Mouse (Mus musculus): ENCODE measurements around the gene Kat5. TPM values are rescaled to one million over a fixed set of nuclear protein-coding genes. Genes with fewer than 3 reads are reported as not detected.

Kat5 gene
- total and polyA plus RNA-seq, 3 experiments = 54.5 to 67.6 TPM; not detected in 1

DNA sequence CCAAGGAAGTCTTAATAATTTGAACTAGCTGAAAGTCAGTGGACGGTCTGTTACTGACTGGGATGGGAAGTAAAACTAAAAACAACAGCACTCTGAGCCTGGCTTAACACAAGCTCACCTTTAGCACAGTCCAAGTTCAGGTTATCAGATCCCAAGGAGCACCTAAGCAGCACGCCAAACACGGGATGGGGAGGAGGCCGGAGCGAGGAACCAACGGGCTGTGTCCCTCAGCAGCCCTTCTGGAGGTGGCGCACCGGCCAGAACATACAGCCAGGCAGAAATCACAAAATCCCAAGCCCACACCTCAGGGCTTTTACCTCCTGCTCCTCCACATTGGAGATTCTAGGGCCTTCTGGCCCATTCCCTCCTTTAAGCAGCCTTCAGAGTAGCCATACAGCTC lies 51.3 kb downstream of the Kat5 start:
- no peaks in the 10 kb centered on the region for H3K79me2 ChIP-seq (ENCODE audit: control insufficient read depth, insufficient read depth, low read length, poor library complexity)
- H3K4me3 ChIP-seq (ENCODE audit: control insufficient read depth in 1 of 2, insufficient read depth in 1 of 2, low read depth in 2 of 2, low read length in 2 of 2) = no peak overlapping the region
- no peak for DNase-seq (ENCODE audit: low read depth, low spot score)
- H3K36me3 ChIP-seq (ENCODE audit: control insufficient read depth in 1 of 2, insufficient read depth in 2 of 2, low read length in 2 of 2) = no peaks in the 10 kb centered on the region
- TF ChIP-seq CHD1 (IDR thresholded peaks at IDR 0.05; ENCODE audit: low read depth, low read length) (no peak), MAZ (IDR thresholded peaks at IDR 0.05; ENCODE audit: low read depth, low read length) (no peak), TAL1 (IDR thresholded peaks at IDR 0.05; ENCODE audit: low read length) (no peak), POLR2AphosphoS5 (IDR thresholded peaks at IDR 0.05; ENCODE audit: borderline replicate concordance, low read depth, low read length) (no peak), EP300 (IDR thresholded peaks at IDR 0.05; ENCODE audit: low read depth in 1 of 2, low read length in 2 of 2) (no peak)
- H3K9ac ChIP-seq (ENCODE audit: control insufficient read depth, low read depth, low read length, poor library complexity, severe bottlenecking) = no peak overlapping the region
- H3K4me1 ChIP-seq (ENCODE audit: control insufficient read depth in 1 of 2, insufficient read depth in 2 of 2, low read length in 2 of 2) = no peaks in the 10 kb centered on the region
- H3K27ac ChIP-seq (ENCODE audit: control insufficient read depth, low read depth, low read length) = no peak overlapping the region
- H3K27me3 ChIP-seq (ENCODE audit: control insufficient read depth in 1 of 2, insufficient read depth in 2 of 2, low read length in 2 of 2) = no peaks in the 10 kb centered on the region
- no peaks in the 10 kb centered on the region for H3K9me3 ChIP-seq (replicated peaks; ENCODE audit: insufficient read depth, low read length)

DNA sequence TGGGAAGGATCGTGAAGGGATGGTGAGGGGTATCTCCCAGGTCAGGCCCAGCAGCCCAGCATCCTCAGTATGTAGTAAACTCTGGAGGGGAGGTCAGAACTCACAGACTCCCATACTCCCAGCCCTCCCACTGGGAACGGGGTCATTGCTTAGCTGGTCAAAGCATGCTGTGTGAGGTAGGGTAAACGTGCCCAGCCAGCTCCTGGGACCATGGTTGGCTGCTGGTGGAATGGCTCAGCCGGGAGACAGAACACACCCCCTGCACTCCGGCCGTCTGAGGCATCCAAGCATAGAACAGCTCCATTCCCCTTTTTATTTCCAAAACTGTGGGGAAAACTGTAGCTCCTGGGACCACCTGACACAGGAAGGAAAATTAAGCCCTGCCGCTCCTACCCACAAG lies 51.9 kb downstream of the Kat5 start:
- no peaks in the 10 kb centered on the region for H3K79me2 ChIP-seq (ENCODE audit: control insufficient read depth, insufficient read depth, low read length, poor library complexity)
- no peak for TF ChIP-seq ETS1 (IDR thresholded peaks at IDR 0.05; ENCODE audit: low read depth, low read length)
- TF ChIP-seq RCOR1 (IDR thresholded peaks at IDR 0.05; ENCODE audit: low read depth, low read length) = no peak
- no peak for TF ChIP-seq POLR2AphosphoS2 (IDR thresholded peaks at IDR 0.05; ENCODE audit: low read length)
- no peak for TF ChIP-seq E2F4 (IDR thresholded peaks at IDR 0.05; ENCODE audit: borderline replicate concordance, low read depth, low read length)
- no peak for TF ChIP-seq ZNF384 (IDR thresholded peaks at IDR 0.05; ENCODE audit: low read depth, low read length)

DNA sequence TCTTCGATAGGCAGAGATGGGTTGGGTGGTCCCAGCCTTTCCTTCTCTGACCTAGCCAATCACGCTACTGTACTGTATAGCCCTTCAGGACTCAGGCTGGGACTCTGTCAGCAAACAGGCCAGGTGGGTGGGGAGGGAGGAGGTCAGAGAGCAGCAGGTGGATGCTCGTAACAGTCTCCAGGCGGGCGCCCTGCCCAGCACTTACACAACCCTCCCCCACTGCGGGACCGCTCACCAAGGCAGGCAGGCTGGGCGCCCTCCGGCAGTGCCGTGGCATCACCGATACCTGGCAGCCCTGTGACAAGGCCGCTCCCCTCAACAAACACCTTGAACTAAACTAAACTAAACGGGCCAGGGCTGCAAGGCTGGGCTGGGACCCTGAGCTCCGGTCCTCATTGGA lies 55.8 kb downstream of the Kat5 start:
- TF ChIP-seq E2F4 (IDR thresholded peaks at IDR 0.05; ENCODE audit: borderline replicate concordance, low read depth, low read length) = no peak
- TF ChIP-seq RAD21 (IDR thresholded peaks at IDR 0.05; ENCODE audit: low read depth, low read length) = no peak
- no peak for TF ChIP-seq MAZ (IDR thresholded peaks at IDR 0.05; ENCODE audit: low read depth, low read length)
- TF ChIP-seq UBTF (IDR thresholded peaks at IDR 0.05; ENCODE audit: borderline replicate concordance, insufficient read depth, low read depth, low read length) = no peak
- DNase-seq (ENCODE audit: low read depth, low spot score) = no peak
- H3K36me3 ChIP-seq (ENCODE audit: control insufficient read depth in 1 of 2, insufficient read depth in 2 of 2, low read length in 2 of 2) = no peaks in the 10 kb centered on the region
- H3K27ac ChIP-seq (ENCODE audit: control insufficient read depth, low read depth, low read length) = no peak overlapping the region
- H3K79me2 ChIP-seq (ENCODE audit: control insufficient read depth, insufficient read depth, low read length, poor library complexity) = no peaks in the 10 kb centered on the region
- no peaks in the 10 kb centered on the region for H3K4me1 ChIP-seq (ENCODE audit: control insufficient read depth in 1 of 2, insufficient read depth in 2 of 2, low read length in 2 of 2)
- H3K27me3 ChIP-seq (ENCODE audit: control insufficient read depth in 1 of 2, insufficient read depth in 2 of 2, low read length in 2 of 2) = no peaks in the 10 kb centered on the region
- H3K4me3 ChIP-seq (ENCODE audit: control insufficient read depth in 1 of 2, insufficient read depth in 1 of 2, low read depth in 2 of 2, low read length in 2 of 2) = no peak overlapping the region
- no peak overlapping the region for H3K9ac ChIP-seq (ENCODE audit: control insufficient read depth, low read depth, low read length, poor library complexity, severe bottlenecking)
- H3K9me3 ChIP-seq (replicated peaks; ENCODE audit: insufficient read depth, low read length) = no peaks in the 10 kb centered on the region

More for the DNA sequence above, 51.9 kb downstream of the Kat5 start:
- Histone ChIP-seq H3K4me1 (ENCODE audit: control insufficient read depth in 1 of 2, insufficient read depth in 2 of 2, low read length in 2 of 2) (no peaks in the 10 kb centered on the region), H3K9ac (ENCODE audit: control insufficient read depth, low read depth, low read length, poor library complexity, severe bottlenecking) (no peak overlapping the region), H3K27ac (ENCODE audit: control insufficient read depth, low read depth, low read length) (no peak overlapping the region), H3K4me3 (ENCODE audit: control insufficient read depth in 1 of 2, insufficient read depth in 1 of 2, low read depth in 2 of 2, low read length in 2 of 2) (no peak overlapping the region), H3K9me3 (replicated peaks; ENCODE audit: insufficient read depth, low read length) (no peaks in the 10 kb centered on the region), H3K27me3 (ENCODE audit: control insufficient read depth in 1 of 2, insufficient read depth in 2 of 2, low read length in 2 of 2) (no peaks in the 10 kb centered on the region), H3K36me3 (ENCODE audit: control insufficient read depth in 1 of 2, insufficient read depth in 2 of 2, low read length in 2 of 2) (no peaks in the 10 kb centered on the region)
- DNase-seq (ENCODE audit: low read depth, low spot score) = no peak

Measured in MEL (cell line).